Mouse (Mus musculus) left cerebral cortex, postnatal 14 days (tissue): ENCODE results near the gene Defb26. TPM values are rescaled to one million over a fixed set of nuclear protein-coding genes. Genes with fewer than 3 reads are reported as not detected.

Experiments
- DNase-seq, 2 experiments: peaks; one replicate each; pipeline ENCODE4 v3.0.0; 2021 to 2022; ENCODE audit warnings: low spot score in 2 of 2, mixed read lengths in 1 of 2
- intact Hi-C: fragments of 180-260 bp; cut with DNase I; formaldehyde crosslinking; loops from one replicate; pipeline ENCODE4 v1.15.1; 2025
- long read RNA-seq, 2 experiments: library from polyadenylated mRNA; stranded (forward); transcript quantifications; one replicate each; pipeline ENCODE4 v2.0.0; 2021
- total RNA-seq, 2 experiments: library from RNA; stranded (reverse); gene quantifications; 2 replicates each; pipeline ENCODE4 v1.2.3; 2021

The Defb26 gene
- not detected for total RNA-seq
- long read RNA-seq, experiment 1, result 0 reads
- long read RNA-seq, experiment 2, result 0 reads

GRCm38 (mm10) chr2:152511592-152511991 is at the start of gene Defb26:
Defb26 (minus strand) TSS chr2:152511692.
- DNase-seq, result no peak
- intact Hi-C loops, result no loop called here

- DNase-seq, result no peak
- intact Hi-C loops, result no loop called here
Observed at GRCm38 (mm10) chr2:152556655-152557054, 45.2 kb upstream of the Defb26 start.

GRCm38 (mm10) chr2:152553774-152554423 is 42.4 kb upstream of the Defb26 start:
- intact Hi-C loops, result no loop called here
- DNase-seq, result peak; percentile 69 to 82

GRCm38 (mm10) chr2:152548124-152548523 is 36.6 kb upstream of the Defb26 start:
- intact Hi-C loops, result no loop called here
- DNase-seq, result no peak

- peak; percentile 77 to 86 for DNase-seq
- intact Hi-C loops, result loop anchor here (1.0 to 5.0 kb wide), 2 partner anchors 74 to 92 kb away; no protein-coding TSS in a partner anchor
Observed at GRCm38 (mm10) chr2:152544691-152545090, 33.2 kb upstream of the Defb26 start.

GRCm38 (mm10) chr2:152543478-152543877 is 32.0 kb upstream of the Defb26 start:
- intact Hi-C loops, result loop anchor here (5.0 kb wide), 1 partner anchor 91 kb away; no protein-coding TSS in a partner anchor

GRCm38 (mm10) chr2:152542897-152543296 is 31.4 kb upstream of the Defb26 start:
- no peak for DNase-seq
- intact Hi-C loops, result loop anchor here (5.0 kb wide), 1 partner anchor 91 kb away; no protein-coding TSS in a partner anchor

More at GRCm38 (mm10) chr2:152543478-152543877, 32.0 kb upstream of the Defb26 start:
- no peak for DNase-seq

- intact Hi-C loops, result loop anchor here (5.0 kb wide), 1 partner anchor 90 kb away; no protein-coding TSS in a partner anchor
- DNase-seq, result no peak
Observed at GRCm38 (mm10) chr2:152541979-152542378, 30.5 kb upstream of the Defb26 start.

GRCm38 (mm10) chr2:152539944-152540710 is 28.6 kb upstream of the Defb26 start, which contains the start of gene Defb29:
Defb29 (minus strand) TSS chr2:152540098.
- intact Hi-C loops, result loop anchor here (5.0 kb wide), 1 partner anchor 88 kb away; no protein-coding TSS in a partner anchor
- no peak for DNase-seq

GRCm38 (mm10) chr2:152517981-152518380 is 6.5 kb upstream of the Defb26 start, which contains the start of gene Defb28:
Defb28 (plus strand) TSS chr2:152518255.
- no peak for DNase-seq
- intact Hi-C loops, result no loop called here

GRCm38 (mm10) chr2:152516084-152516483 is 4.6 kb upstream of the Defb26 start:
- intact Hi-C loops, result no loop called here
- DNase-seq, result no peak

GRCm38 (mm10) chr2:152503950-152504349 is 7.5 kb downstream of the Defb26 start:
- intact Hi-C loops, result no loop called here
- no peak for DNase-seq

- intact Hi-C loops, result no loop called here
Observed at GRCm38 (mm10) chr2:152500863-152501229, 10.6 kb downstream of the Defb26 start.

GRCm38 (mm10) chr2:152500204-152500862 is 11.2 kb downstream of the Defb26 start:
- peak in 1 of 2 experiments; percentile 18 for DNase-seq
- intact Hi-C loops, result no loop called here

More at GRCm38 (mm10) chr2:152500863-152501229, 10.6 kb downstream of the Defb26 start:
- DNase-seq, result no peak

GRCm38 (mm10) chr2:152498020-152498419 is 13.5 kb downstream of the Defb26 start:
- intact Hi-C loops, result no loop called here
- no peak for DNase-seq

GRCm38 (mm10) chr2:152493151-152493550 is 18.3 kb downstream of the Defb26 start:
- intact Hi-C loops, result no loop called here
- DNase-seq, result no peak

- DNase-seq, result no peak
Observed at GRCm38 (mm10) chr2:152490038-152490437, 21.5 kb downstream of the Defb26 start, which contains the start of gene Defb22. Defb22 (minus strand) TSS chr2:152490138.

GRCm38 (mm10) chr2:152487024-152487423 is 24.5 kb downstream of the Defb26 start:
- intact Hi-C loops, result no loop called here

More at GRCm38 (mm10) chr2:152490038-152490437, 21.5 kb downstream of the Defb26 start, which contains the start of gene Defb22:
- intact Hi-C loops, result no loop called here

GRCm38 (mm10) chr2:152481726-152482125 is 29.8 kb downstream of the Defb26 start:
- no peak for DNase-seq
- intact Hi-C loops, result no loop called here

More at GRCm38 (mm10) chr2:152487024-152487423, 24.5 kb downstream of the Defb26 start:
- DNase-seq, result no peak
